Mouse (Mus musculus) liver, adult 2 months (tissue): Measurements from ENCODE around the gene Pjvk. TPM values are rescaled to one million over a fixed set of nuclear protein-coding genes. Genes with fewer than 3 reads are reported as not detected.
"Not testable (repeated sequence)": the region's sequence is repeated elsewhere in the genome, so short reads cannot be mapped to it uniquely, and the experiment has no call there.

Experiments
- DNase-seq: peaks from one replicate; pipeline ENCODE4 v3.0.0-alpha.2; 2011; ENCODE audit warnings: low read depth, low spot score; ENCODE audit errors: extremely low read depth
- H3K27ac ChIP-seq: fragments of 200-500 bp; replicated peaks from 2 replicates; pipeline ENCODE4 v1.5.1; 2012; ENCODE audit warnings: low read depth, mild to moderate bottlenecking, control low read depth, inconsistent platforms, low read length; ENCODE audit not compliant: insufficient read depth
- H3K27me3 ChIP-seq: fragments of 200-500 bp; 2 replicates; pipeline ENCODE4 v1.6.1; 2012; ENCODE audit warnings: mild to moderate bottlenecking, moderate library complexity, low read length, inconsistent platforms; ENCODE audit not compliant: control insufficient read depth, insufficient read depth
- H3K36me3 ChIP-seq: fragments of 200-500 bp; 2 replicates; pipeline ENCODE4 v1.6.1; 2012; ENCODE audit warnings: low read length, inconsistent platforms; ENCODE audit not compliant: control insufficient read depth, insufficient read depth
- H3K4me1 ChIP-seq: fragments of 200-500 bp; 2 replicates; pipeline ENCODE4 v1.6.1; 2011; ENCODE audit warnings: low read length; ENCODE audit not compliant: control insufficient read depth, insufficient read depth
- H3K4me3 ChIP-seq: fragments of 200-500 bp; 2 replicates; pipeline ENCODE4 v1.5.1; 2011; ENCODE audit warnings: low read depth, mild to moderate bottlenecking, control low read depth, low read length, moderate library complexity; ENCODE audit not compliant: insufficient read depth
- H3K79me2 ChIP-seq: fragments of 200-500 bp; 2 replicates; pipeline ENCODE4 v1.6.1; 2012; ENCODE audit warnings: inconsistent platforms, mild to moderate bottlenecking, low read length, moderate library complexity; ENCODE audit not compliant: control insufficient read depth, insufficient read depth
- H3K9ac ChIP-seq: fragments of 200-500 bp; 2 replicates; pipeline ENCODE4 v1.6.1; 2012; ENCODE audit warnings: low read depth, mild to moderate bottlenecking, control low read depth, inconsistent platforms, low read length
- CTCF ChIP-seq: fragments of 200-500 bp; IDR thresholded peaks from 2 replicates; pipeline ENCODE4 v1.5.1; 2011; ENCODE audit warnings: low read depth, low read length, control low read depth
- POLR2A ChIP-seq: fragments of 200-500 bp; IDR thresholded peaks from 2 replicates; pipeline ENCODE4 v1.6.1; 2011; ENCODE audit warnings: low read length, control low read depth; ENCODE audit not compliant: insufficient read depth; ENCODE audit errors: extremely low read depth
- WGBS: fragments of 180-500 bp; shearing (Covaris S2); methylation state at CpG from one replicate; pipeline ENCODE4 v1.1.7; 2018; 5-methylcytosine and 5-hydroxymethylcytosine counted together
- polyA plus RNA-seq: library from polyadenylated mRNA; depleted of rRNA; stranded (reverse); fragments of >200 nt; gene quantifications from 2 replicates; pipeline ENCODE4 v1.2.3, GENCODE M21; 2012
- total RNA-seq: library from RNA; depleted of rRNA; stranded (reverse); fragments of >200 nt; gene quantifications from 2 replicates; pipeline ENCODE4 v1.2.3, GENCODE M21; 2014

Gene Pjvk
- total and polyA plus RNA-seq, 2 experiments = not detected

- no peaks in the 10 kb centered on the region for H3K4me1 ChIP-seq
- 84% methylated on average over 3 of the region's 3 CpGs for WGBS
- no peak for DNase-seq
- H3K4me3 ChIP-seq = no peak overlapping the region
- H3K36me3 ChIP-seq = no peaks in the 10 kb centered on the region
- no peaks in the 10 kb centered on the region for H3K79me2 ChIP-seq
- TF ChIP-seq CTCF (no peak), POLR2A (no peak)
- no peaks in the 10 kb centered on the region for H3K27me3 ChIP-seq
- no peak overlapping the region for H3K9ac ChIP-seq
- H3K27ac ChIP-seq = no peak overlapping the region
These were observed 36.3 kb upstream of the Pjvk start for GRCm38 (mm10) chr2:76611996-76612395.

DNA sequence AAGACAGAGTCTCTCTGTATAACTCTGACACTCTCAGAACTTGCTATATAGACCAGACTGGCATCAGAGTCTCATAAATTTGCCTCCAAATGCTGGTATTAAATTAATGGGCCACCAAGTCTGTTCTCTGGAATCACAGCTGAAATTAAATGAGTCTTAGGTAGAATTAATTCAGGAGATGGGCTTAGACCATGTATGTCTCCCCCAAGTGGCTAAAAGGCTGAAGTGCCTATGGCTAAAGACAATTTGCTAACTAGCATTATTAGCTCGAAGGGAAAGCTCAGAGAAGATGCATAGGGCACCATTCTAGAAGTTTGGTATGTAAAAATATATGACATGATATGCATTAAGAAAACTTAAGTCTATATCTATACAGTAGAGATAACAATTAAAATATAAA, 30.2 kb upstream of the Pjvk start:
- Histone ChIP-seq H3K27me3 (no peaks in the 10 kb centered on the region), H3K79me2 (no peaks in the 10 kb centered on the region), H3K4me3 (no peak overlapping the region), H3K4me1 (no peaks in the 10 kb centered on the region), H3K9ac (no peak overlapping the region), H3K36me3 (no peaks in the 10 kb centered on the region), H3K27ac (no peak overlapping the region)
- peak; percentile 19 for DNase-seq
- 32% methylated on average over 1 of the region's 1 CpGs for WGBS
- peak; percentile 14; the same call in 1 of the 2 replicates for TF ChIP-seq CTCF
- TF ChIP-seq POLR2A = no peak

- no peaks in the 10 kb centered on the region for H3K79me2 ChIP-seq
These were observed 28.1 kb upstream of the Pjvk start for GRCm38 (mm10) chr2:76620188-76620587.

DNA sequence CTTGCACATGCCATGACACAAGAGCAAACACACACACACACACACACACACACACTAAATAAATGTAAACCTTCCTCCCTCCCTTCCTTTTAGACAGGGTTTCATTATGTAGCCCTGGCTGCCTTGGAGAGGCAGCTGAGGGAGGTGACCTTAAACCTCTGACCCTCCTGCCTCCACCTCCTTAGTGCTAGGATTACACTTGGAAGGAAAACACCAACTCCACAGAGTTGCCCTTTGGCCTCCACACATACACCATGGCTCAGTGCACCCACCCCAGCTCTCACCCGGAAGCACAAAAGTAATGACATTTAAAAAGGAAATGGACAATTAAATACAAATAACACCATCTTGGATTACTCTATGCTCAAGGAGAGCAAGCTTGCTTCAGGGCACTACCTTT, 26.6 kb upstream of the Pjvk start:
- DNase-seq = no peak
- Histone ChIP-seq H3K36me3 (peaks cover 11% of the 10 kb centered on the region), H3K4me3 (no peak overlapping the region), H3K27me3 (no peaks in the 10 kb centered on the region), H3K9ac (no peak overlapping the region), H3K4me1 (no peaks in the 10 kb centered on the region), H3K79me2 (no peaks in the 10 kb centered on the region), H3K27ac (no peak overlapping the region)
- TF ChIP-seq CTCF = no peak
- TF ChIP-seq POLR2A = no peak
- WGBS = 85% methylated on average over 1 of the region's 1 CpGs

More at GRCm38 (mm10) chr2:76620188-76620587, 28.1 kb upstream of the Pjvk start:
- H3K27ac ChIP-seq = no peak overlapping the region
- DNase-seq = no peak
- no peak for TF ChIP-seq CTCF
- TF ChIP-seq POLR2A = no peak
- H3K4me1 ChIP-seq = no peaks in the 10 kb centered on the region
- H3K4me3 ChIP-seq = no peak overlapping the region
- WGBS = 81% methylated on average over 5 of the region's 5 CpGs
- H3K9ac ChIP-seq = no peak overlapping the region
- H3K27me3 ChIP-seq = no peaks in the 10 kb centered on the region
- peaks cover 5% of the 10 kb centered on the region for H3K36me3 ChIP-seq

DNA sequence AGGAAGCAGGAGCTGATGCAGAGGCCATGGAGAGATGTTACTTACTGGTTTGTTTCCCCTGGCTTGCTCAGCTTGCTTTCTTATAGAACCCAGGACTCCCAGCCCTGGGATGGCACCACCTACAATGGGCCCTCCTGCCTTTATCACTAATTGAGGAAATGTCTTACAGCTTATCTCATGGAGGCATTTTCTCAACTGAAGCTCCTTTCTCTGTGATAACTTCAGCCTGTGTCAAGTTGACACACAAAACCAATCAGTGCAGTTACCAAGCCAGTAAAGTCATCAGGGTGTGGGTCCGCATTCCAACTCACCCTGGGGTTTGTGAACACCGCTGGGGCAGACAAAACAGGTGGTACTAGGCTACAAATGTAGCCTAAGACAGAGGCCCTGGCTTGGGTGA, 26.0 kb upstream of the Pjvk start:
- H3K27me3 ChIP-seq, H3K79me2 ChIP-seq, DNase-seq, H3K4me1 ChIP-seq, H3K9ac ChIP-seq, H3K27ac ChIP-seq, H3K4me3 ChIP-seq: not testable (repeated sequence)
- H3K36me3 ChIP-seq = peaks cover 17% of the 10 kb centered on the region
- 94% methylated on average over 2 of the region's 2 CpGs for WGBS

GRCm38 (mm10) chr2:76630293-76630692, 18.0 kb upstream of the Pjvk start:
- Histone ChIP-seq H3K36me3 (peaks cover 47% of the 10 kb centered on the region), H3K27ac (no peak overlapping the region), H3K4me3 (no peak overlapping the region), H3K27me3 (no peaks in the 10 kb centered on the region), H3K79me2 (no peaks in the 10 kb centered on the region), H3K4me1 (no peaks in the 10 kb centered on the region), H3K9ac (no peak overlapping the region)
- 96% methylated on average over 12 of the region's 12 CpGs for WGBS
- DNase-seq = no peak
- no peak for TF ChIP-seq POLR2A
- TF ChIP-seq CTCF = no peak
